Mouse (Mus musculus): ENCODE measurements around the gene Zbtb44.

DNA sequence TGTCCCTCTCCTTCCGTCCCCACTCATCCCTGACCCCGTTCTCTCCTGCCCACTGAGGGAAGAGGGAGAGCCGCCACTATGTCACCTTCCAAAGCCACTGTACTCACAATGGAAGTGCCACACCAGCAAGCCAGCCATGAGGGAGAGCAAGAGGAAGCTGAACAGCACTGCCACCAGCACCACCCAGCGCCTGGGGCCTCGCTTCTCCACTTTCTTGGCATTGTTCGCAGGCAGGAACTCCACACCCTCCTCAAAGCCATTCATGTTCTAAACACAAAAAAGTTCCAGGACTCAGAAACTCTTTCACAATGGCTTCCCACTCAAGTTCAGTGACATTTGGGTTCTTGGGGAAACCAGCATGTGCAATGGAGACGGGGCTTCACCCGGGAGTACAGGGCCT, 78.0 kb downstream of the Zbtb44 start:
- TF ChIP-seq CTCF (IDR thresholded peaks at IDR 0.05), result 0 out of 2 replicates have a peak, but pooled peaks have one; percentile 13
- no peak for TF ChIP-seq EP300 (IDR thresholded peaks at IDR 0.05)

Measured in lung, postnatal 0 days (tissue).